Mouse (Mus musculus) heart, postnatal 0 days (tissue): Measurements from ENCODE around the gene Olfr837.

ENCODE experiments used
- CTCF ChIP-seq: IDR thresholded peaks from 2 replicates; pipeline ENCODE4 v1.5.1; 2016; ENCODE audit warnings: antibody characterized with exemption, control low read depth, low read depth
- EP300 ChIP-seq: IDR thresholded peaks from 2 replicates; pipeline ENCODE4 v1.6.1; 2016; ENCODE audit warnings: antibody characterized with exemption, low read depth

GRCm38 (mm10) chr9:19097286-19097685 lies 38.8 kb upstream of the Olfr837 start:
- TF ChIP-seq CTCF (no peak), EP300 (no peak)
